Mouse (Mus musculus): Measurements from ENCODE around the gene Olfml1. TPM values are rescaled to one million over a fixed set of nuclear protein-coding genes. Genes with fewer than 3 reads are reported as not detected.

Olfml1 gene
- polyA plus RNA-seq, 1 experiment from 2014 or later: 5.5 TPM

DNA sequence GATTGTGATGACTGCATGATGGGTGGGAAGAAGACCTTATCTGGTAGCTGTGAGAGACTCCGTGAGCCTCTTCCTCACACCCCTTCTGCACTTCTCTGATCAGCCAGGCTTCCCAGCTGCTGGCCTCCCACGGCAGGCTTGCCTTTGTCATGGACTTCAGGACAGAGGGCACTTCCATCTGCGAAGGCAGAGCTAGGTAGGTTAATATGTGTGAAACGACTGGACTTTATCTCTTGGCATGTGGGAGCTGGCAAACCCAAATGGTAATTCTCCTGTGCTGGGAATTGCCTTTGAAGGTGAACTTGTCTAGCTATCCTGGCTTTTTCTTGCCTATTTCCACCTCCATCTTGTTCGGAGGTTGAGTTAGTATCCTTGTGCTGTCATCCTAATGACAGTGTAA is 33.4 kb downstream of the Olfml1 start:
- ATAC-seq (replicated peaks; ENCODE audit: low FRiP score) (no peak), DNase-seq (ENCODE audit: low spot score) (no peak)
- H3K36me3 ChIP-seq (ENCODE audit: control insufficient read depth, insufficient read depth, low read length): no peaks in the 10 kb centered on the region
- no peaks in the 10 kb centered on the region for H3K9me3 ChIP-seq (ENCODE audit: control insufficient read depth, low read length)
- no peaks in the 10 kb centered on the region for H3K27me3 ChIP-seq (replicated peaks; ENCODE audit: control insufficient read depth, insufficient read depth, low read length)
- H3K27ac ChIP-seq (ENCODE audit: low read depth, low read length): no peak overlapping the region
- H3K4me3 ChIP-seq (ENCODE audit: low read depth, low read length): no peak overlapping the region
- no peak overlapping the region for H3K9ac ChIP-seq (ENCODE audit: low read depth, low read length)
- no peak overlapping the region for H3K4me2 ChIP-seq
- H3K4me1 ChIP-seq (replicated peaks; ENCODE audit: control insufficient read depth, insufficient read depth, low read length): no peaks in the 10 kb centered on the region
- WGBS: 47% methylated on average over 5 of the region's 5 CpGs

GRCm38 (mm10) chr7:107602505-107602904 is 35.3 kb downstream of the Olfml1 start:
- ATAC-seq (replicated peaks; ENCODE audit: low FRiP score) (no peak), DNase-seq (ENCODE audit: low spot score) (no peak)
- no peak overlapping the region for H3K4me3 ChIP-seq (ENCODE audit: low read depth, low read length)
- H3K27ac ChIP-seq (ENCODE audit: low read depth, low read length): no peak overlapping the region
- 82% methylated on average over 4 of the region's 4 CpGs for WGBS
- H3K36me3 ChIP-seq (ENCODE audit: control insufficient read depth, insufficient read depth, low read length): no peaks in the 10 kb centered on the region
- no peaks in the 10 kb centered on the region for H3K9me3 ChIP-seq (ENCODE audit: control insufficient read depth, low read length)
- no peak overlapping the region for H3K9ac ChIP-seq (ENCODE audit: low read depth, low read length)
- no peaks in the 10 kb centered on the region for H3K27me3 ChIP-seq (replicated peaks; ENCODE audit: control insufficient read depth, insufficient read depth, low read length)
- H3K4me2 ChIP-seq: no peak overlapping the region
- H3K4me1 ChIP-seq (replicated peaks; ENCODE audit: control insufficient read depth, insufficient read depth, low read length): no peaks in the 10 kb centered on the region

DNA sequence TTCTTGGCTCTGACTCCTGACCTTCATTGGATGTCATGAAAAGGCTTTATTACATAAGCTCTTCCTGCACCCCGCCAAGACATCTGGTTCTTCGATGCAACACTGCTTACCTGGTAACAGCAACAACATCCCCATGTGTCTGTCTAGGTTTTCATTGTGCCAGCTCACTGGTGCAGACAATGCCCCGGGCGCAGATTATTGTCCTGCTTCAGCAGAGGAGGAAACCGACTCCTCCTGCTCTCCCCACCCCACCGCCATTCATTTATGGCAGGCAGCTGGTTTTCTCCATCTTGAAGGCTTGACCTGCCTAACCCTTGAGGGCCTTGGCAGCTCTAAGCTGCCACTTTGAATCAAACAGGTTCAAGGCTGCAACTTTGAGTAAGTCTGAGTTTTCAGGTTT is 35.7 kb downstream of the Olfml1 start:
- ATAC-seq (replicated peaks; ENCODE audit: low FRiP score): no peak
- no peak overlapping the region for H3K4me3 ChIP-seq (ENCODE audit: low read depth, low read length)
- H3K9ac ChIP-seq (ENCODE audit: low read depth, low read length): no peak overlapping the region
- H3K4me1 ChIP-seq (replicated peaks; ENCODE audit: control insufficient read depth, insufficient read depth, low read length): no peaks in the 10 kb centered on the region
- no peaks in the 10 kb centered on the region for H3K27me3 ChIP-seq (replicated peaks; ENCODE audit: control insufficient read depth, insufficient read depth, low read length)
- DNase-seq (ENCODE audit: low spot score): no peak
- H3K36me3 ChIP-seq (ENCODE audit: control insufficient read depth, insufficient read depth, low read length): no peaks in the 10 kb centered on the region
- no peak overlapping the region for H3K27ac ChIP-seq (ENCODE audit: low read depth, low read length)
- H3K9me3 ChIP-seq (ENCODE audit: control insufficient read depth, low read length): no peaks in the 10 kb centered on the region
- no peak overlapping the region for H3K4me2 ChIP-seq
- WGBS: 90% methylated on average over 6 of the region's 6 CpGs

- Histone ChIP-seq H3K4me3 (ENCODE audit: low read depth, low read length) (no peak overlapping the region), H3K4me1 (replicated peaks; ENCODE audit: control insufficient read depth, insufficient read depth, low read length) (no peaks in the 10 kb centered on the region), H3K27ac (ENCODE audit: low read depth, low read length) (no peak overlapping the region), H3K9ac (ENCODE audit: low read depth, low read length) (no peak overlapping the region), H3K27me3 (replicated peaks; ENCODE audit: control insufficient read depth, insufficient read depth, low read length) (no peaks in the 10 kb centered on the region), H3K36me3 (ENCODE audit: control insufficient read depth, insufficient read depth, low read length) (no peaks in the 10 kb centered on the region), H3K4me2 (no peak overlapping the region), H3K9me3 (ENCODE audit: control insufficient read depth, low read length) (no peaks in the 10 kb centered on the region)
- no peak for DNase-seq (ENCODE audit: low spot score)
- ATAC-seq (replicated peaks; ENCODE audit: low FRiP score): no peak
- 66% methylated on average over 1 of the region's 1 CpGs for WGBS
Measured at GRCm38 (mm10) chr7:107607766-107608165, 40.5 kb downstream of the Olfml1 start.

GRCm38 (mm10) chr7:107609622-107610255 is 42.5 kb downstream of the Olfml1 start:
- H3K27me3 ChIP-seq (replicated peaks; ENCODE audit: control insufficient read depth, insufficient read depth, low read length): no peaks in the 10 kb centered on the region
- no peak for DNase-seq (ENCODE audit: low spot score)
- no peak overlapping the region for H3K4me2 ChIP-seq
- H3K4me1 ChIP-seq (replicated peaks; ENCODE audit: control insufficient read depth, insufficient read depth, low read length): no peaks in the 10 kb centered on the region
- H3K9me3 ChIP-seq (ENCODE audit: control insufficient read depth, low read length): no peaks in the 10 kb centered on the region
- H3K27ac ChIP-seq (ENCODE audit: low read depth, low read length): no peak overlapping the region
- H3K9ac ChIP-seq (ENCODE audit: low read depth, low read length): no peak overlapping the region
- 100% methylated on average over 2 of the region's 2 CpGs for WGBS
- no peak overlapping the region for H3K4me3 ChIP-seq (ENCODE audit: low read depth, low read length)
- no peak for ATAC-seq (replicated peaks; ENCODE audit: low FRiP score)
- H3K36me3 ChIP-seq (ENCODE audit: control insufficient read depth, insufficient read depth, low read length): no peaks in the 10 kb centered on the region

DNA sequence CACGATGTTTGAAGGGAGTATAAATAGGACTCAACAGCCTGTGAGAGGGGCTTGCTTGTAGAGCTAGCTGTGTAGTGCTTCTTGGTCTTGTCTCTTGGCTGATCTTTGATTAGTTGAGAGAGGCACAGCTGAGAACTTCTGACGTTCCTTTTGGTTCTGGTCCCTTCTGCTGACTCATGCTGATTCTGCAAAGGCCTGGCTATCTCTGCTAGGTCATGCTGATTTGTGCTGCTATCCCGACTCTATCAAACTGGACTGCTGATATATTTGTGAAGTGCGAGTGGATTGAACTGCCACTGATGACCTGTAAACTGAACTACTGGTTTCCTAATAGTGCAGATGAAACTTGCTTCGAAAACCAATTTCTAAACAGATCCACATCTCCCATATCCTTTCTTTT is 43.6 kb downstream of the Olfml1 start:
- Histone ChIP-seq H3K36me3 (ENCODE audit: control insufficient read depth, insufficient read depth, low read length) (no peaks in the 10 kb centered on the region), H3K27ac (ENCODE audit: low read depth, low read length) (no peak overlapping the region), H3K4me1 (replicated peaks; ENCODE audit: control insufficient read depth, insufficient read depth, low read length) (no peaks in the 10 kb centered on the region), H3K9me3 (ENCODE audit: control insufficient read depth, low read length) (no peaks in the 10 kb centered on the region), H3K4me3 (ENCODE audit: low read depth, low read length) (no peak overlapping the region), H3K9ac (ENCODE audit: low read depth, low read length) (no peak overlapping the region), H3K4me2 (no peak overlapping the region), H3K27me3 (replicated peaks; ENCODE audit: control insufficient read depth, insufficient read depth, low read length) (no peaks in the 10 kb centered on the region)
- DNase-seq (ENCODE audit: low spot score) (no peak), ATAC-seq (replicated peaks; ENCODE audit: low FRiP score) (no peak)
- WGBS: 63% methylated on average over 5 of the region's 5 CpGs

DNA sequence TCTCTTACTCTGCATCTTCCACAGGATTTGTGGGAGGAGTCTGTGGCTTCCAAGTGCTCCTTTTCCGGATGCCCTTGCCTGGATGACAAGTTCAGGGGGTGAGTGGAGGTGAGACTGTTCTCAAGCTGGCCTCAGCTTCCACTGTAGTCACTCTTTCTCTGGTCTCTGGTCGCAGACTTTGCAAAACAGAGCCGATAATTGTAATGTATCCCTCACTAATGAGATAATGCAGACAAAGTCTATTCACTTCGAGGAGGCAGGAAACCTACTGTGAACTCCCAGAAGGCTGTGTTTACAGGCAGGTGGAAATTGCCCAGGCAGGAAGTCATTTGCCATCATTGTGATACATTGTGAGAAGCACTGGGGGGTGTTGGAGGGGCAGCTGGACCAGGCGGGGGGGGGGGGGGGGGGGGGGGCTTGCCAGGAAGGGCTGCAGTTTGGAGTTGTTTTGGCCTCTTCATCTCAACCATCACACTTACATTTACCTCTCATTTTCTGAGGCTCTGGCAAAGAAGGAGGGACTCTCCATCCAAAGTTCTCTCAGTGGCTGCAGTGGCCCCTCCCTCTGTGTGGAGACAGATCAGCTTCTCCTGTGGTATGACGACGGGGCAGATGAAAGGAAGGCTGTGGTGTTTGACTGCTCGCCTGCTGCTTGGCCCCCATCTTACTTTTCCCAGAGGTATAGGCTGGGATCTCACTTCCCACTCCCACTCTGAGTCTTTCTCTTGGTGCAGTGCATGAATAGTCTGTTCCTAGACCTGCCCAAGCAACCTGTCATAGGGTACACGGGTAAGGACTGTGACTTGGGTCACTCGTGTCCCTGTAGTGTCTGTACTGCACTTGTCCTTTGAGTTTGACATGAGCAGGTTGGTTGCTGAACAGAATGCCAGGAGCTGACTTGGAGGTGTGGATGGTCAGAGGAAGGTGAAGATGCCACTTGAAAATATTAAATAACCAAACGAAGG is 51.1 kb downstream of the Olfml1 start:
- H3K27me3 ChIP-seq (replicated peaks; ENCODE audit: control insufficient read depth, insufficient read depth, low read length): no peaks in the 10 kb centered on the region
- H3K36me3 ChIP-seq (ENCODE audit: control insufficient read depth, insufficient read depth, low read length): no peaks in the 10 kb centered on the region
- WGBS: 48% methylated on average over 10 of the region's 11 CpGs
- H3K4me2 ChIP-seq: no peak overlapping the region
- no peak overlapping the region for H3K4me3 ChIP-seq (ENCODE audit: low read depth, low read length)
- DNase-seq (ENCODE audit: low spot score) (no peak), ATAC-seq (replicated peaks; ENCODE audit: low FRiP score) (no peak)
- no peak overlapping the region for H3K27ac ChIP-seq (ENCODE audit: low read depth, low read length)
- no peaks in the 10 kb centered on the region for H3K4me1 ChIP-seq (replicated peaks; ENCODE audit: control insufficient read depth, insufficient read depth, low read length)
- H3K9ac ChIP-seq (ENCODE audit: low read depth, low read length): no peak overlapping the region
- H3K9me3 ChIP-seq (ENCODE audit: control insufficient read depth, low read length): no peaks in the 10 kb centered on the region

- no peak overlapping the region for H3K4me3 ChIP-seq (ENCODE audit: low read depth, low read length)
- no peaks in the 10 kb centered on the region for H3K4me1 ChIP-seq (replicated peaks; ENCODE audit: control insufficient read depth, insufficient read depth, low read length)
- H3K4me2 ChIP-seq: no peak overlapping the region
- H3K27ac ChIP-seq (ENCODE audit: low read depth, low read length): no peak overlapping the region
- DNase-seq (ENCODE audit: low spot score) (no peak), ATAC-seq (replicated peaks; ENCODE audit: low FRiP score) (peak; percentile 19; the same call in 1 of the 2 replicates)
- H3K36me3 ChIP-seq (ENCODE audit: control insufficient read depth, insufficient read depth, low read length): no peaks in the 10 kb centered on the region
- no peak overlapping the region for H3K9ac ChIP-seq (ENCODE audit: low read depth, low read length)
- H3K27me3 ChIP-seq (replicated peaks; ENCODE audit: control insufficient read depth, insufficient read depth, low read length): no peaks in the 10 kb centered on the region
- H3K9me3 ChIP-seq (ENCODE audit: control insufficient read depth, low read length): no peaks in the 10 kb centered on the region
- 71% methylated on average over 4 of the region's 4 CpGs for WGBS
Measured at GRCm38 (mm10) chr7:107619225-107619624, 52.0 kb downstream of the Olfml1 start.

DNA sequence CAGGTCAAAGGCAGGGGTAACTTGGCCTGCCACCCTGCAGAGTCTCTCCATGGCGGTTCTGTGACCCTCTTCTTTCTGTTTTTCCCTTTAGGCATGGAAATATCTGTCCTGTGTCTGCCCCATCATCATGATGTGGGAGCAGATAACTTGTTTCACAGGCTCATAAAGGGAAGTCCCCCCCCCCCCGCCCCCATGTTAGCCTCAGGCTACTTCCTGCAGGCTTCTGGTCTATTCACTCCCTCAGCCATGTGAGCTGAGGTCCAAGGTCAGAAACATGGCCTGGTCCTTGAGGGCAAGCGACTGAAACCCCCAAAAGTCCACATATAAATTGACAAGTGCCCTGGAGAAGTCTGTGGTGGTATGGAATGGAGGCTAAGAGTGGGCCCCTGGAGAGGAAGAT is 52.9 kb downstream of the Olfml1 start:
- H3K9ac ChIP-seq (ENCODE audit: low read depth, low read length): no peak overlapping the region
- H3K27me3 ChIP-seq (replicated peaks; ENCODE audit: control insufficient read depth, insufficient read depth, low read length): no peaks in the 10 kb centered on the region
- ATAC-seq (replicated peaks; ENCODE audit: low FRiP score) (no peak), DNase-seq (ENCODE audit: low spot score) (no peak)
- H3K4me2 ChIP-seq: no peak overlapping the region
- WGBS: 46% methylated on average over 3 of the region's 3 CpGs
- H3K9me3 ChIP-seq (ENCODE audit: control insufficient read depth, low read length): no peaks in the 10 kb centered on the region
- H3K4me3 ChIP-seq (ENCODE audit: low read depth, low read length): no peak overlapping the region
- no peaks in the 10 kb centered on the region for H3K36me3 ChIP-seq (ENCODE audit: control insufficient read depth, insufficient read depth, low read length)
- H3K4me1 ChIP-seq (replicated peaks; ENCODE audit: control insufficient read depth, insufficient read depth, low read length): no peaks in the 10 kb centered on the region
- H3K27ac ChIP-seq (ENCODE audit: low read depth, low read length): no peak overlapping the region
